Mouse (Mus musculus) retina, postnatal 1 day (tissue): Measurements from ENCODE around the gene Rprd2.

Experiments
- DNase-seq: peaks from one replicate; pipeline ENCODE4 v3.0.0-alpha.2; 2012

The Rprd2 gene

DNA sequence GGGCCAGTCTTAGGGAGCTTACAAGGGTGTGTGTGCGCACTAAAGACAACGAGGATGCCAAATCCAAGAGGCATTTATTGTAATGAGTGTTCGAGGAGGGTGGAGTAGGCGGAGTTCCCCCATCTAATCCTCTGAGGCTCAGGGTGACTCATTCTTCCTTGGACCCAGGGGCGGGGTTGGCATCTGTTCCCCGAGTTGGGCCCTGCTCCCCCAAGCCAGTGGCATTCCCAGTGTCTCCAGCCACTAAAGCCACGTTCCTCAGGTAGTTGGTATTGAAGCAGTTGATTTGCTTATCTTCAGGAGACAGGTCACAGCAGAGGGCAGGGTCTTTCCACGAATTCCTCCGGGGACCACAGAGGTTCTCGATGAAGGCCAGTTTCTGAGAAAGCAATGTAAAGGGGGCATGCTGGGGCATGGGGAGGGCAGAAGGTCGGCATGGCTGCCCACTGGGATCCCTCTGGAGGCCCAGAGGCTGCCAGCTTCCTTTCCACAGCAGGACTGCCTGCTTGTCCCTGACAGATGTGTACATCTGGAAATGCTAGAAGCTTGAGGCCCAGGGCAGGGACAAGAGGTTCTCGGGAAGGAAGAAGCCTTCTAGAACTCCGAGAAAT is 84.5 kb downstream of the Rprd2 start:
- DNase-seq = no peak

GRCm38 (mm10) chr3:95732744-95733521 is 85.7 kb downstream of the Rprd2 start:
- no peak for DNase-seq

DNA sequence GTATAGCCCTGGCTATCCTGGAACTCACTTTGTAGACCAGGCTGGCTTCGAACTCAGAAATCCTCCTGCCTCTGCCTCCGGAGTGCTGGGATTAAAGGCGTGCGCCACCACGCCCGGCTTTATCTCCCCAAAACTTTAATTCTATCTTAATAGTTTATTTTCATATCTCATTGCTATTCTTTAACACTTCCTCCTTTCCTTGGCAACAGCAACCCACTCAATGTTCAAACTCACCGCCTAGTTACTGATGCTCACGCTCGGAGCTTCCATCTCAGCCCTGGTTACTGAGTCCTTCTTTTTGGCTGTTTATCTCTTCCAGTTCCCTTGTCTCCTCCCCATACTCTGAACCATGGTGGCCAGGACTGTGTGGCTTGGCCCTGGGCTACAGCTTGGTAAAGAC is 86.4 kb downstream of the Rprd2 start:
- DNase-seq = no peak

DNA sequence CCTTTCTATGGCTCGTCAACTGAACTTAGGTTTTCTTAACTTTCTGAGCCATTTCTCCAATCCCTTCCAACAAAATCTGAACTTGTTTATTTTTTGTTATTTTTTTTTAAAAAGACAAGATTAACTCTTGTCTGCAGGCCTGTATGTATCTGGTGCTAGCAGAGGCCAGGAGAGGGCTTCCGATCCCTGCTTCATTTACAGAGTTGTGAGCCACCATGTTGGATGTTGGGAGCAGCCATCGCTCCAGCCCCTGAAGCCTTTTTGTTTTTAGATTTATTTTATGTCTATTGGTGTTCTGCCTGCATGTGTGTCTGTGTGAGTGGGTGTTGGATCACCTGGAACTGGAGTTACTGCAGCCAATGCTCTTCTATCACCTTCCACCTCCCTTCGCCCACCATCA is 86.9 kb downstream of the Rprd2 start:
- no peak for DNase-seq

DNA sequence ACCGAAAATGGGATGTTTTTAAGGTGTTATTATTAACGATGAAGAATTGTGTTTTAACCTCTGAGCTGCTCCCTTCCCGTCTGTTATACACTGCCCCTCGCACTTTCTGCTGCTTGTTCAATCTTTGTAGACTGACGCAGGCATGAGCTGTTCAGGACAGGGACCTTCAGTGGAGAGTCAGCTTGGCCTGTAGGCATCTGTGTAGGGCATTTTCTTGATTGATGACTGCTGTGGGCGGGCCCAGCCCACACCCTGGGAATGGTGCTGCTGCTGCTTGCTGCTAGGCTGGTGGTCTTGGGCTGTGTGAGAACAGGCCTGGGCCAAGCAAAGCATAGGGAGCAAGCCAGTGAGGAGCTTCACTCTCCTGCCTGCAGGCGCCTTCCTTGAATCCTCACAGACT is 88.2 kb downstream of the Rprd2 start:
- DNase-seq = no peak

DNA sequence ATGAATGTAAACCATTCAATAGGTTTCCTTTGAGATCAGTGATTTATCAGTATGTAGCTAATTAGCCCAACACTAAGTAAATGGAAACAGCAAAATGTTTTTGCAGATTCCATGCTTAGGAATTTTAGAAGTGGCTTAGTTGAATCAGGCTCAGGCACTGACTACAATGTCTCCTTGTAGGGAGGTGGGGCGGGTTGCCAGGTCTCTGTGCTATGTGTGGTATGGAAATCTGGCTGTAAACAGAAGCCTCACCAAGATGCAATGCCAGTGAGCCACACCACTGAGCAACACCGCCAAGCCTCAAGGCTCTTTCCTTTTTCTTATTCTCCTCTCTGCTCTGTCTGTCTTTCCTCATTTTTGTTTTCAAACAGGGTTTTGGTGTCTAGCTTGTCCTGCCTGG is 89.8 kb downstream of the Rprd2 start:
- DNase-seq = no peak

GRCm38 (mm10) chr3:95726696-95727358 is 91.8 kb downstream of the Rprd2 start:
- no peak for DNase-seq

DNA sequence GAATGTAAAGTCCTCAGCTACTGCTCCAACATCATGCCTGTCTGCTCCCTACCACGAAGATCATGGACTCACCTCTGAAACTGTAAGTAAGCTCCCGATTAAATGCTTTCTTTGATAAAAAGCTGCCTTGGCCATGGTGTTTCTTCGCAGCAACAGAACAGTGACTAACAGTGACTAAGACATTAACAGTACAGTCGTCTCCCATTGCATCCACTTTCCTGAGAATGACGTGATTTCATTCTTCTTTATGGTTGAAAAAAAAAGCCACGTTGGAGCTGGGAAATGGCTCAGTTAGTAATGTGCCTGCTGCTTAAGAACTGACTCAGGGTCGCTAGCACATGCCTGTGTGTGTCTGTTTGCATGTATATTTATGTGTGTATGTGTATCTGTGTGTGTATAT is 92.8 kb downstream of the Rprd2 start:
- DNase-seq = no peak

- no peak for DNase-seq
Observed at GRCm38 (mm10) chr3:95722386-95722785, 96.3 kb downstream of the Rprd2 start.

DNA sequence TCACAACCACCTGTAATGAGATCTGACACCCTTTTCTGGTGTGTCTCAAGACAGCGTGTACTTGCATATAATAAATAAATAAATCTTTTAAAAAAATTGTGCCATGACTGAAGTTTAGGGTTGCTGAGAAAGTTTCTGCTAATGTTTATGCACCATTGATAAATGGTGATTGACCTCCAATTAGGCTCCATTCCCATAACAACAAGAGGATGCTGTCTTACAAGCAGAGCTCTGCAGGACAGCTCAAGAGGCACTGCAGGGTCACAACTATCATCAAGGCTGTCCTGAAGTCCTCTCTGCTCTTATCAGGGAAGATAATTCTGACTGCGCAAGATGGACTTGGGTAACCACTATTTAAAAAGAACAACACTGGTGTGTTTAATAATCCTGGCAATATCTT is 100.5 kb downstream of the Rprd2 start:
- DNase-seq = no peak

GRCm38 (mm10) chr3:95716075-95716474 is 102.6 kb downstream of the Rprd2 start:
- no peak for DNase-seq
